Mouse (Mus musculus) left cerebral cortex, postnatal 14 days (tissue): ENCODE data around the gene Rac3. TPM values are rescaled to one million over a fixed set of nuclear protein-coding genes. Genes with fewer than 3 reads are reported as not detected.
"Not testable (repeated sequence)": the region's sequence is repeated elsewhere in the genome, so short reads cannot be mapped to it uniquely, and the experiment has no call there.

Source experiments
- DNase-seq, 2 experiments: peaks; one replicate each; pipeline ENCODE4 v3.0.0; 2021 to 2022; ENCODE audit warnings: low spot score in 2 of 2, mixed read lengths in 1 of 2
- intact Hi-C: fragments of 180-260 bp; cut with DNase I; formaldehyde crosslinking; loops from one replicate; pipeline ENCODE4 v1.15.1; 2025
- long read RNA-seq, 2 experiments: library from polyadenylated mRNA; stranded (forward); transcript quantifications; one replicate each; pipeline ENCODE4 v2.0.0; 2021
- total RNA-seq, 2 experiments: library from RNA; stranded (reverse); gene quantifications; 2 replicates each; pipeline ENCODE4 v1.2.3; 2021

Rac3 gene
- total RNA-seq = 10 to 100 TPM; 92.2 to 99.5 TPM
- long read RNA-seq, experiment 1, transcript Rac3-201 (6 exons, 1,076 nt) = major isoform, 11 of 17 reads
- long read RNA-seq, experiment 1, partial matches to known transcripts = 3 of 17 reads
- long read RNA-seq, experiment 1, other reads (novel, unspliced or antisense) = 2 of 17 reads
- long read RNA-seq, experiment 2, transcript Rac3-201 (6 exons, 1,076 nt) = major isoform, 12 of 15 reads
- long read RNA-seq, experiment 2, partial matches to known transcripts = 1 of 15 reads
- long read RNA-seq, experiment 2, other reads (novel, unspliced or antisense) = 2 of 15 reads

GRCm38 (mm10) chr11:120721124-120722066, at the start of gene Rac3:
TSS of gene Rac3 (plus strand) at chr11:120721470.
- DNase-seq = peak; percentile 53 to 70
- intact Hi-C loops = no loop called here

DNA sequence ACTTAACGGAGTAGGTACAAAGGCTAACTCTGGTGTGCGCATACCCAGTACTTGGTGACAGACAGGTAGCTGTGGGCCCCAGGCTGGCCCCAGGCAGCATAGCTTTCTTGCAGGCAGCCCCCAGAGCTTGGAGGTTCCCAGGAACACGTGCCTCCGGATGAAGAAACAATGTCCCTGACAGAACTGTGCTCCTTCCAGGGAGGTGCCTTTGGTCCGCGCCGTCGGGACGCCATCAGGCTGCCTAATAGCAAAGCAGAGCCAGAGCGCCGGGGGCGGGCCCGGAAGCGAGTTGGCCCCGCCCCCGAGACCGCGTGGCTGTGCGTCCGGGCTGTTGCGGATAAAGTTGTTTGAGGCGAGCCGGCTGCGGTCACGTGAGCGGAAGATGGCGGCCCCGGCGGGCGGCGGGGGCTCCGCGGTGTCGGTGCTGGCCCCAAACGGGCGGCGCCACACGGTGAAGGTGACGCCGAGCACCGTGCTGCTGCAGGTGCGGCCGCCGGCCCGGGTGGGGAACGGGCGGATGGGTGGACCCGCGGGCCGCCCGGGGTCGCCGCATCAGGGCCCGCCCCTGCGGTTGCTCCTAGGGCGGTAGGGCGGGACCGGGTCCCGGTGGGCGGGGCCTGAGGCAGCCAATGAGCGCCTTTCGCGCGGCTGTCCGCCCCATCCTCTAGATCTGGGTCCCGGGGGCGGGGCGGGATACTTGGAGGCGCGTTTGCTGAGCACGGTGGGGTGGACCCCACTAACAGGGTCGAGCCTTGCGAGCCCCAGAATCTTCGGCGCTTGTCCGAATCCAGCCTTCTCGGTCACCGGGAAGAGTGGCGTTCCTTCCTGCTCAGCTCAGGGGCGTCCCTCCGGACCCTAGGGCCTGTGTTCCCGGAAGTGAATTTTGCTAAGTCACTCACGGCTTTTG, 48.3 kb upstream of the Rac3 start, which contains the start of gene Aspscr1:
Gene Aspscr1, plus strand, starts transcription at position 287 of the 907 bp plus-strand sequence.
- DNase-seq = peak; percentile 92 to 93

DNA sequence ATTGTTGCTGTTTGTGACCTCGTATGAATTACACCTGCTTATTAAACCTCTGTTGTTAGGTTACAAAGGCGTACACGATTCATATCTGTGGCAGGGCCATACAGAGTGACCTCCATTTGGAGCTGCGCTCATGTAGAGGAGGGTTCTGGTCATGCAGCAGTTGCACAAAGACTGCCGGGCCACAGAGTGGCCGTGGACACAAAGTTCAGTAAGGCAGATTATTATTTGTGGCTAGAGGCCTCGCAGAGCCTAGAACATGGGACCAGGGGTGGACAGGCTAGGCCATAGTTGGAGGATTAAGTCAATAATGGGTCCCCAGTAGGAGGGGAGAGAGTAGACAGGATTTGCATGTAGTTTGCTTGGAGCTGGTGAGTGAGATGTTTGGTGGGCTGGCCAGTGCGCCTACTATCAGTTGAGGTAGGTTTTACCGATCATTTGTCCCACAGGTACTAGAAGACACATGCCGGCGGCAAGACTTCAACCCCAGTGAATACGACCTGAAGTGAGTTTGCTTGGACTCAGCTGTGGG, 47.6 kb upstream of the Rac3 start:
- no peak for DNase-seq
- intact Hi-C loops = no loop called here

More for the DNA sequence above, 48.3 kb upstream of the Rac3 start, which contains the start of gene Aspscr1:
- intact Hi-C loops = no loop called here

DNA sequence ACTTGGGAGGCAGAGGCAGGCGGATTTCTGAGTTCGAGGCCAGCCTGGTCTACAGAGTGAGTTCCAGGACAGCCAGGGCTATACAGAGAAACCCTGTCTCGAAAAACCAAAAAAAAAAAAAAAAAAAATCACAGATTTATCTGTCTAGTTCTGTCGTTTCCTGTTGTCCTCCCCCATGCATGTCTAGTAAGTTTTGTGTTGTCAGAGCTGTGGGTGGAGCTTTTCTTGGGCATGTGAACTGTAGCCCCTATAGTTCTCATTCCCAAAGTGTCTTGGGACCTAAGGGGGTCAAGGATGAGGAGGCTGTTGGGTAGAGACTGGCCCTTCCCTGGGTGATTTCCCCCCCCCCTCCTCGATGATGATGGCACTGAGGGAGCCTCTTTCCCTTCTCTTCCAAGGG, 45.4 kb upstream of the Rac3 start:
- DNase-seq, intact Hi-C loops: not testable (repeated sequence)

- intact Hi-C loops = no loop called here
- DNase-seq = no peak
These were observed 44.3 kb upstream of the Rac3 start for GRCm38 (mm10) chr11:120676951-120677350.

- DNase-seq = no peak
- intact Hi-C loops = no loop called here
These were observed 41.4 kb upstream of the Rac3 start for GRCm38 (mm10) chr11:120679909-120680308.

GRCm38 (mm10) chr11:120682683-120683082, 38.6 kb upstream of the Rac3 start:
- DNase-seq = no peak
- intact Hi-C loops = no loop called here

DNA sequence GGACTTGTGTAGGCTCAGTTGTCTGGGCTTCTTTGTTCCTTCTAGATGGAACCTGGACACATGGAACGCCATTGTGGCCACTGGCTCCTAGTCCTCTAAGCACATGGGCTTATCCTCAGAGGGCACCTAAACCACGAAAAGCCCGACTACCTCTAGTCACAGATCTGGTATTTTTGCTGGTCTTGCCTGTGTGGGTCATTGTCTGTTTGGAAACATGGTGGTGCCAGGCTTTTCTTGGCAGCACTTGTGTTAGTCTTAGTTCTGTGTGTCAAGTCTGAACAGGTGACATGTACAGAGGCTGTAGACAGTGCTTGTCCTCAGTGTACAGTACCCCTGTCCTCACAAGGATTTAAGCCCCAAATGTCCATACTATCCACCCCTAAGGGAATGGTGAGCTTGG, 37.7 kb upstream of the Rac3 start:
- intact Hi-C loops = no loop called here
- DNase-seq = no peak

- no peak for DNase-seq
- intact Hi-C loops = no loop called here
These were observed 37.2 kb upstream of the Rac3 start for GRCm38 (mm10) chr11:120684086-120684485.

GRCm38 (mm10) chr11:120684660-120685059, 36.6 kb upstream of the Rac3 start:
- DNase-seq = no peak
- intact Hi-C loops = no loop called here

GRCm38 (mm10) chr11:120686650-120687272, 34.5 kb upstream of the Rac3 start:
- no peak for DNase-seq

DNA sequence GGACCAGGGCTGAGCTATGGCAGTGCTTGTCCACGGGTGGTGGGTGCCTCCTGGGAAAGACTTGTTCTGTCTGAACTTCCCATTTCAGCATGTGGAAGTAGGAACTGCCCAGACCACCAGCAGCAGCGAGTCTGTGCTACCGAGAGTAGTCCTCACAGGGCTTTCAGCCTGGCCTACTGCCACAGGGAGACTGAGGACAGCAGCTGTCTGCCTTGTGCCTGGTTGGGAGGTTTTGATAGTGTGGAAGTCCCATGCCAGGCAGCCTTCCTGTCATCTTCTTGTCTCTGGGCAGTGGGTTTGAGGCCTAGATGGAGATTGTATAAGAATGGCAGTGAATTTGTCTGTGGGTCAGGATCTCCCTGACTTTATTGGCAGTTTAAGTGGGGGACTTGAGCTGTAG, 31.9 kb upstream of the Rac3 start:
- no peak for DNase-seq
- intact Hi-C loops = no loop called here

More at GRCm38 (mm10) chr11:120686650-120687272, 34.5 kb upstream of the Rac3 start:
- intact Hi-C loops = no loop called here

GRCm38 (mm10) chr11:120692471-120693011, 28.7 kb upstream of the Rac3 start:
- peak; percentile 32 to 65 for DNase-seq

GRCm38 (mm10) chr11:120693461-120693860, 27.8 kb upstream of the Rac3 start:
- DNase-seq = no peak
- intact Hi-C loops = no loop called here

More at GRCm38 (mm10) chr11:120692471-120693011, 28.7 kb upstream of the Rac3 start:
- intact Hi-C loops = no loop called here

DNA sequence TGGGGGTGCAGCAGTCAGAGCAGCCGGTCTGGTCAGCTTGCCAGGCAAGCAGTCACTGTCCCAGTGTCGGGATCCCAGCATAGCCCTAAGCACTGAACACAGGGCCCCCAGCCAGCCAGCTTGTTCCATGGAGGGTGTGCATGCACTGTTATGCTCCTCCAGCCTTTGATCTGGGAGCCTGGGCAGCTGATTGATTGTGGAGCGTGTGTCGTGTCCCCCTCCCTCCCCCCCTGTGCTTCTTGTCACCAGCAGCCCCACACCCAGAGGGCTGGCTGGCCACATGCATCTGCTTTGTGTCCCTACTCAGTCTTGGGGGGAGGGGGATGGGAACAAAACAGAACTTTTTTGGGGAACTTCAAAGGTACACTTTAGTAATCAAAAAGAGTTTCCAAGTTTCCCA, 26.1 kb upstream of the Rac3 start:
- DNase-seq = no peak
- intact Hi-C loops = no loop called here

- intact Hi-C loops = no loop called here
- DNase-seq = no peak
These were observed 25.6 kb upstream of the Rac3 start for GRCm38 (mm10) chr11:120695641-120696040.

DNA sequence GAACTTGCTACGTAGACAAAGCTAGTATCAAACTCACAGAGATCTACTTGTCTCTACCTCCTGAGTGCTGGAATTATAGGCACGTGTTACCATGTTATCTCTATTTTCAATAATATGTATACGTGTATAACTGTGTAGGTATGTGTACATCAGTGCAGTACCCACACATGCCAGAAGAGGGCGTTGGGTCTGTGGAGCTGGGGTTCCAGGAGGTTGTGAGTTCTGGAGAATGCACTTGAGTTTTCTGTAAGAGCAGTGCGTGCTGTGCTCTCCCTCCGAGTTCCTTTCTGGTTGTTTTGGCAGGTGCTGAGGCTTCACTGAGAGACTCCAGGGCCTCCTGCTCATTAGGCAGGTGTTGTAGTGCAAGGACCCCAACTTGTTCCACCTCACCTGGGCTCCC, 24.7 kb upstream of the Rac3 start:
- intact Hi-C loops = no loop called here
- DNase-seq = no peak

DNA sequence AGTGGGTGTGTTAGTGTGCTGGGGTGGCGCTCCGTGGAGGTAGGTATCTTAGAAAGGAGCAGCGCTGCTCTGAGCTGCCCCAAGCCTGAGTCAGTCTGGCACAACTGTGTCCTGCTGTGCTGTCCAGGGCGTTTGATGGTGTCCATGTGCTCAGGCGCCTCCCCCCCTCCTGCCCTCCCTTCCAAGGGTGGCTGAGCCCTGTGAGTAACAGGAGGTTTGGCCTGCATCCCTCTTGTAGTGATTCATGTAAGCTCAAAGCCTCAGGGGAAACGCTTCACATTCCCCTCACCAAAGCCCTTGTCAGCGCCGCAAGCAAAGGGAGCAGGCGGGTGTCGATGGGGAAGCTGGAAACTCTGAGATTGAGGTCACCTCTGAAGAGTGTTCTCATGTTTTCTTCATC, 23.5 kb upstream of the Rac3 start:
- DNase-seq = no peak
- intact Hi-C loops = no loop called here
